Mouse (Mus musculus) cerebellum, adult 11-12 months (tissue): Measurements from ENCODE around the gene Oas1f.
"Not testable (repeated sequence)": the region's sequence is repeated elsewhere in the genome, so short reads cannot be mapped to it uniquely, and the experiment has no call there.

Experiments used
- DNase-seq: peaks from one replicate; pipeline ENCODE4 v3.0.0; 2022

Oas1f gene

GRCm38 (mm10) chr5:120847067-120847466 is at the start of gene Oas1f:
Gene Oas1f (plus strand): TSS chr5:120847367.
- no peak for DNase-seq

GRCm38 (mm10) chr5:120798147-120798546 is 49.0 kb upstream of the Oas1f start:
- DNase-seq = not testable (repeated sequence)

- DNase-seq = not testable (repeated sequence)
Observed at GRCm38 (mm10) chr5:120798943-120799342, 48.2 kb upstream of the Oas1f start.

GRCm38 (mm10) chr5:120803596-120803995 is 43.6 kb upstream of the Oas1f start:
- no peak for DNase-seq

- DNase-seq = peak; percentile 23
Observed at GRCm38 (mm10) chr5:120806458-120806857, 40.7 kb upstream of the Oas1f start.

GRCm38 (mm10) chr5:120809171-120809570 is 38.0 kb upstream of the Oas1f start:
- peak; percentile 6 for DNase-seq

- peak; percentile 79 for DNase-seq
Observed at GRCm38 (mm10) chr5:120811951-120812819, 35.0 kb upstream of the Oas1f start, which contains the start of gene Oas1c. Gene Oas1c (minus strand): TSS chr5:120812514.

- no peak for DNase-seq
Observed at GRCm38 (mm10) chr5:120813023-120813422, 34.1 kb upstream of the Oas1f start.

GRCm38 (mm10) chr5:120815949-120816348 is 31.2 kb upstream of the Oas1f start:
- peak; percentile 7 for DNase-seq

- no peak for DNase-seq
Observed at GRCm38 (mm10) chr5:120818999-120819398, 28.2 kb upstream of the Oas1f start.

- DNase-seq = no peak
Observed at GRCm38 (mm10) chr5:120831031-120831430, 16.1 kb upstream of the Oas1f start.

GRCm38 (mm10) chr5:120833335-120834280 is 13.6 kb upstream of the Oas1f start:
- DNase-seq = no peak

- peak; percentile 22 for DNase-seq
Observed at GRCm38 (mm10) chr5:120836731-120837585, 10.2 kb upstream of the Oas1f start.

GRCm38 (mm10) chr5:120844713-120845112 is 2.5 kb upstream of the Oas1f start:
- DNase-seq = peak; percentile 5

- no peak for DNase-seq
Observed at GRCm38 (mm10) chr5:120849601-120850136, 2.5 kb downstream of the Oas1f start.

GRCm38 (mm10) chr5:120859241-120859640 is 12.1 kb downstream of the Oas1f start:
- DNase-seq = no peak

- no peak for DNase-seq
Observed at GRCm38 (mm10) chr5:120861121-120861520, 14.0 kb downstream of the Oas1f start, which contains the start of gene Oas1h. Gene Oas1h (plus strand): TSS chr5:120861421.

GRCm38 (mm10) chr5:120865336-120865860 is 18.2 kb downstream of the Oas1f start:
- no peak for DNase-seq

GRCm38 (mm10) chr5:120869436-120870015 is 22.4 kb downstream of the Oas1f start:
- DNase-seq = no peak

- DNase-seq = no peak
Observed at GRCm38 (mm10) chr5:120870081-120870480, 22.9 kb downstream of the Oas1f start.

- DNase-seq = no peak
Observed at GRCm38 (mm10) chr5:120870782-120871181, 23.6 kb downstream of the Oas1f start.
